Mouse (Mus musculus) hindbrain, embryonic 12.5 days (tissue): ENCODE measurements around the gene Etfb. TPM values are rescaled to one million over a fixed set of nuclear protein-coding genes. Genes with fewer than 3 reads are reported as not detected.

Experiments used
- ATAC-seq: fragments of 200-750 bp; cut with Nextera tagmentation; 2 replicates; pipeline ENCODE4 v1.8.0; 2017; ENCODE audit warnings: moderate TSS enrichment; ENCODE audit not compliant: low FRiP score
- H3K27ac ChIP-seq: fragments of 300-500 bp; sonication (generic); 2 replicates; pipeline ENCODE4 v1.5.1; 2016; ENCODE audit warnings: mild to moderate bottlenecking
- H3K27me3 ChIP-seq: fragments of 300-500 bp; sonication (generic); 2 replicates; pipeline ENCODE4 v1.6.1; 2016; ENCODE audit warnings: mild to moderate bottlenecking
- H3K36me3 ChIP-seq: fragments of 300-500 bp; sonication (generic); 2 replicates; pipeline ENCODE4 v1.6.1; 2016; ENCODE audit warnings: mild to moderate bottlenecking
- H3K4me1 ChIP-seq: fragments of 300-500 bp; sonication (generic); 2 replicates; pipeline ENCODE4 v1.6.1; 2016
- H3K4me2 ChIP-seq: fragments of 300-500 bp; sonication (generic); replicated peaks from 2 replicates; pipeline ENCODE4 v1.6.1; 2016; ENCODE audit warnings: mild to moderate bottlenecking
- H3K4me3 ChIP-seq: fragments of 300-500 bp; sonication (generic); 2 replicates; pipeline ENCODE4 v1.5.1; 2016; ENCODE audit warnings: mild to moderate bottlenecking
- H3K9ac ChIP-seq: fragments of 300-500 bp; sonication (generic); 2 replicates; pipeline ENCODE4 v1.6.1; 2016; ENCODE audit warnings: mild to moderate bottlenecking, moderate library complexity
- H3K9me3 ChIP-seq: fragments of 300-500 bp; sonication (generic); replicated peaks from 2 replicates; pipeline ENCODE4 v1.6.1; 2016; ENCODE audit warnings: mild to moderate bottlenecking
- WGBS: fragments of 180-500 bp; shearing (Covaris S2); methylation state at CpG from one replicate; pipeline ENCODE4 v1.1.7; 2016; 5-methylcytosine and 5-hydroxymethylcytosine counted together
- polyA plus RNA-seq: library from polyadenylated mRNA; unstranded; fragments of >200 nt; fragmentation: Nextera tagmentation; extraction: Ambion mirVana; gene quantifications from 2 replicates; pipeline ENCODE4 v1.2.1, GENCODE M21; 2016

Etfb gene
- polyA plus RNA-seq, 1 experiment from 2014 or later = 170 TPM

DNA sequence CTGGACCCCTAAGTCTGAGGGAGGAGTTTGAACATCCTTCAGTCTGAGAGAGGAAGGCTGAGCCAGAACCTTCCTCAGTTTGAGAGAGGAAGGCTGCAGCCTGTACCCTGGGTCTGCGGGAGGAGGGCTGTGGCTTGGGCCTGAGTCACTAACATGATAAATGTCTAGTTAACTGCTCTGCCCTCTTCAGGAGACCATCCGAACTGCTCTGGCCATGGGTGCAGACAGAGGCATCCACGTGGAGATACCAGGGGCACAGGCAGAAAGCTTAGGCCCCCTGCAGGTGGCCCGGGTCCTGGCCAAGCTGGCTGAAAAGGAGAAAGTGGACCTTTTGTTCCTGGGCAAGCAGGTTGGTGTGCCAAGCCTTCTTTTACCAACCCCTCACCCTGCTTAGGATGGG lies 8.7 kb downstream of the Etfb start:
- ATAC-seq = no peak
- H3K27ac ChIP-seq = no peak overlapping the region
- H3K27me3 ChIP-seq = no peaks in the 10 kb centered on the region
- WGBS = 39% methylated on average over 4 of the region's 4 CpGs
- H3K4me1 ChIP-seq = no peaks in the 10 kb centered on the region
- H3K36me3 ChIP-seq = peaks cover 46% of the 10 kb centered on the region
- no peak overlapping the region for H3K4me3 ChIP-seq
- no peak overlapping the region for H3K9ac ChIP-seq
- H3K4me2 ChIP-seq = no peak overlapping the region
- no peaks in the 10 kb centered on the region for H3K9me3 ChIP-seq

DNA sequence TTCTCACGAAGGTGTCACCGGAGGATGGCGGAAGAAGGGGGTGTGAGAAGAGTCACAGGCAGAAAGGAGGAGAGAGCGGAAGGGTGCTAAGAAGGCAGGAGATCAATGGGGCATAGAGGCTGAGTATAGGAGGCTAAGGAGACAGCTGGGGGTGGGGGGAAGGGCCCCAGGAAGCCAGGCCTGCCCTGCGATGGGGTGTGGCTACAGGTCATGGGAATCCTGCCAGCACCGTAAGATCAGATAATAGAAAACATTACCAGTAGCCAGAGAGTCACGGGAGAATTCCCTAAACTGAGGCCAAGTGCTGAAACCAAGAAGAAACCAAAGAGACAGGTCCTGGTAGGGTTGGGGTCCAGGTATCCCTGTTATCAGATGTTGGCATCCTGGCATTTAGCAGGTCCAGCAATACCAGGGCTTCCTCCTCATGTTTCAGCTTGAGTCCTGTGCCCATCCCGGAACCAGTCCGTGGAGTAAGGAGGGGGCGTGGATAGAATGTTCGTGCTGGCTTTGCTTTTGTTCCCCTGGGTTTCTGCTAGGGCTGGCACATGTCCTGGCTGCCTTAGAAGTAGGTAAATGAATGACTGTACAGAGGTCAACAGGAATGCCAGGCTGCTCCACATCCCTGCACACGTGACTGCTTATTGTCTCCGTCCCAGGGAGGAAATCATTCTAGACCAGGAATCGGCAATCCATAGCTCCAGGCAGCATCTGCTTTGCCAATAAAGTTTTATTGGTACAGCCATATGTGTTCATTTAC lies 9.9 kb downstream of the Etfb start:
- no peak overlapping the region for H3K9ac ChIP-seq
- H3K9me3 ChIP-seq = no peaks in the 10 kb centered on the region
- no peak overlapping the region for H3K27ac ChIP-seq
- no peak overlapping the region for H3K4me2 ChIP-seq
- ATAC-seq = no peak
- 89% methylated on average over 14 of the region's 14 CpGs for WGBS
- no peaks in the 10 kb centered on the region for H3K4me1 ChIP-seq
- H3K27me3 ChIP-seq = no peaks in the 10 kb centered on the region
- peaks cover 49% of the 10 kb centered on the region for H3K36me3 ChIP-seq
- no peak overlapping the region for H3K4me3 ChIP-seq

DNA sequence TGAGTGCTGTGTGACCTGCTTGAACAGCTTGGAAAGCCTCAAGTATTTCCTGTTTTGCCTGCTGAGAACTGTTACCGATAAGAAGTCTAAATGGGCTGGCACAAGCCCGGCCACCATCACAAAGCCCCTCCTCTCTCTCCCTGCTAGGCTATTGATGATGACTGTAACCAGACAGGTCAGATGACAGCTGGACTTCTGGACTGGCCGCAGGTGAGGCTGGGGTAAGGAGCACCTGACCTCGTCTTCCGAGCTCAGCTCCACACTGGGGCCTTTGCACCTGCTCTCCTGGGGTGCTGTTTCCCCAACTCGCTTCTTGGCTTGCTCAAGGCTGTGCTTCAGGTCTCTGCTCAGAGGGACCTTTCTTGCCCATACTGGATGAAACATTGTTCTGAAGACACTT lies 10.5 kb downstream of the Etfb start:
- Histone ChIP-seq H3K4me1 (no peaks in the 10 kb centered on the region), H3K9ac (no peak overlapping the region), H3K36me3 (peaks cover 49% of the 10 kb centered on the region), H3K27ac (no peak overlapping the region), H3K4me3 (no peak overlapping the region), H3K27me3 (no peaks in the 10 kb centered on the region), H3K9me3 (no peaks in the 10 kb centered on the region), H3K4me2 (no peak overlapping the region)
- WGBS = 90% methylated on average over 6 of the region's 6 CpGs
- ATAC-seq = no peak

DNA sequence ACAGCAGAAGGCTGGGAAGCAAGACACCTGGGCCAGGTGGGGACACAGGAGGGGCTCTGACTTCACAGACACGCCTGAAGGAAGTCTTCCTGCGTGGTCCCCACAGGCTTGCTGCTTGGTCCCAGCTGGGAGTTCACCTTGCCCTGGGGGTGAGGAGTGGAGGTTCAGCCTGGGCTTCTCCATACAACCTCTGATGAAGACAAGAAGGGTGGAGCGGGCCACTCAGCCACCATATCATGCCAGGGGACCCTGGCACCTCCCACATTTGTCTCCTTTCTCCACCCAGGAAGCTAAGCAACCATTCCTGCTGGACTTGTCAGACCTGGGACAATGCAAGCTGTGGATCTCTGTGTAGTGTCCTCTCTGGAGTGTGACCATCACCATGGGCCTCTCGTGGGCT lies 19.0 kb downstream of the Etfb start, which contains the start of gene Vsig10l:
TSS of gene Vsig10l (plus strand) at position 301 of the 400 bp plus-strand sequence.
- ATAC-seq = no peak
- Histone ChIP-seq H3K4me2 (no peak within 1 kb of the TSS), H3K4me1 (peaks cover 8% of the 10 kb centered on the region), H3K4me3 (no peak within 1 kb of the TSS), H3K9me3 (no peaks in the 10 kb centered on the region), H3K9ac (no peak within 1 kb of the TSS), H3K36me3 (peaks cover under 1% of the 10 kb centered on the region; the same call in 1 of the 2 replicates), H3K27ac (no peak within 1 kb of the TSS), H3K27me3 (peaks cover 33% of the 10 kb centered on the region)
- 62% methylated on average over 4 of the region's 4 CpGs for whole genome bisulfite sequencing

DNA sequence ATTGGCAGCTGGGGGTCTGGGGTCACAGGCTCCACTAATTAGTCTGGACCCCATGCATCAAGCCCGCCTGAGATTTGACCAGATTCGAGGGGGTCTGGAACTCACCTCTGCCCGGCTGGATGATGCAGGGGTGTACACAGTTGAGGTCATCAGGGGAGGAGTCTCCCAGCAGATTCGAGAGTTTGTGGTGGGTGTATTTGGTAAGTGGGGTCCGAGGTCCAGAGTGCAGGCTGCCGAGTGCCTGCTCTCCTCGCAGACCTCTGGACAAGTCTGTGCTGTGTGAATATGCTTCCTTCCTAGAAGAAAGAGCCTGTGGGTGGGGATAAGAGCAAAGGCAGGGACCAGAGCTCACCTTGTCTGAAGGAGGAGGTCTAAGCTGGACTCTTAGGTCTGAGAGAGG lies 20.1 kb downstream of the Etfb start:
- Histone ChIP-seq H3K9me3 (no peaks in the 10 kb centered on the region), H3K9ac (no peak overlapping the region), H3K4me3 (no peak overlapping the region), H3K27ac (no peak overlapping the region), H3K4me2 (no peak overlapping the region), H3K27me3 (peaks cover 33% of the 10 kb centered on the region), H3K36me3 (no peaks in the 10 kb centered on the region), H3K4me1 (peaks cover 8% of the 10 kb centered on the region)
- no peak for ATAC-seq
- 84% methylated on average over 7 of the region's 7 CpGs for WGBS

DNA sequence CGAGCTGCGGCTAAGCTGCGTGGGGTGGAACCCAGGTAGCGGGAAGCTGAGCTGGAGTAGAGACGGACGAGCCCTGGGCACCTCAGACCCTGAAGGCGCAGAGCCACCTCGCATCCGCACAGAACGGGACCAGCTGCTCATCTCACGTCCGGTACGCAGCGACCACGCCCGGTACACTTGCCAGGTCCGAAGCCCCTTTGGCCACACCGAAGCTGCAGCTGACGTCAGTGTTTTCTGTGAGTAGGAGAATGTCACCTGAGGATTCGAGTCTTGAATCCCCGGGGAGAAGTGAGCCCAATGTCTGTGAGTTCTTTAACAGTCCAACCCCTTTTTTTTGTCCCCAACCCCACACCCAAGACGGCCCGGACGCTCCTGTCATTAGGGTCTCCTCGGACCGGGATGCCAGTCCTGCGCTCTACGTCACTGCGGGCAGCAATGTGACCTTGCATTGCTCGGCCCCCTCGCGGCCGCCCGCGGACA lies 21.0 kb downstream of the Etfb start:
- Histone ChIP-seq H3K27me3 (peaks cover 33% of the 10 kb centered on the region), H3K4me3 (peak overlapping the region; percentile 44), H3K4me1 (peaks cover 8% of the 10 kb centered on the region), H3K36me3 (no peaks in the 10 kb centered on the region), H3K27ac (no peak overlapping the region), H3K9ac (0 out of 2 replicates have a peak overlapping the region, but pooled peaks have one; percentile 44), H3K4me2 (peak overlapping the region; percentile 86), H3K9me3 (no peaks in the 10 kb centered on the region)
- ATAC-seq = peak; percentile 75
- 9% methylated on average over 35 of the region's 35 CpGs for WGBS

DNA sequence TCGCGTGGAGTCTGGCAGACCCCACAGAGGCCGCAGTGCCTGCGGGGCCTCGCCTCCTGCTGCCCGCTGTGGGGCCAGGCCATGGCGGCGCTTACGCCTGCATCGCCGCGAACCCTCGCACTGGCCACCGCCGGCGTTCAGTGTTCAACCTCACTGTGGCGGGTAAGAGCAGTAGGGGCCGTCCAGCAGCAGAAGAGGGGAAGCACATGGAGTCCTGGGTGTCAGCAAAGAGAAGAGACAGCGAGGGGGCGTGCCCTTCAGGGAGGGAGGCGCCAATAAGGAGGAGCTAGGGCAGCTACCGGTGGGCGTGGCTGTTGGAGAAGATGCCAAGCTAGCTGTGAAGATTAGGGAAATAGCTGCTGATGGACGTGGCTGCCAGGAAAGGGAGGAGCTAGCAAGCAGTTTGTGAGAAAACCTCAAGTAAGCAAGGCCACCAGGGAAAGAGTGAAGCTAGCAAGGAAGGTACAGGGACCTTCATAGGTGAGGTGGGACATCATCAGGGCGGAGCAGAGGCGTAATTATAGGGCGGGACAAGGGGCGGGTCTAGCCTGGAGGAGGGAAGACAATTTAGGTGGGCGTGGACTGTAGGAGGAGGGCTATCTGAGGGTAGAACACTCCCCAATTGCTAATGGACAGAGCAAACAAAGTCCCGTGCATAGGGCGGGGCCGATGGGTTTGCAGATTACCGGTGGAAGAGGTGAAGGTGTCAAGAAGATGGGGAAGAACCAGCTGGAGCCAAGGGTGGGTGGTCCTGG lies 21.6 kb downstream of the Etfb start:
- H3K4me3 ChIP-seq = peak overlapping the region; percentile 44
- ATAC-seq = peak; percentile 83
- H3K36me3 ChIP-seq = no peaks in the 10 kb centered on the region
- H3K27ac ChIP-seq = no peak overlapping the region
- H3K4me1 ChIP-seq = peaks cover 8% of the 10 kb centered on the region
- H3K4me2 ChIP-seq = peak overlapping the region; percentile 86
- under 1% methylated on average over 33 of the region's 33 CpGs for WGBS
- peak overlapping the region; percentile 44 for H3K9ac ChIP-seq
- H3K27me3 ChIP-seq = peaks cover 33% of the 10 kb centered on the region
- H3K9me3 ChIP-seq = no peaks in the 10 kb centered on the region

DNA sequence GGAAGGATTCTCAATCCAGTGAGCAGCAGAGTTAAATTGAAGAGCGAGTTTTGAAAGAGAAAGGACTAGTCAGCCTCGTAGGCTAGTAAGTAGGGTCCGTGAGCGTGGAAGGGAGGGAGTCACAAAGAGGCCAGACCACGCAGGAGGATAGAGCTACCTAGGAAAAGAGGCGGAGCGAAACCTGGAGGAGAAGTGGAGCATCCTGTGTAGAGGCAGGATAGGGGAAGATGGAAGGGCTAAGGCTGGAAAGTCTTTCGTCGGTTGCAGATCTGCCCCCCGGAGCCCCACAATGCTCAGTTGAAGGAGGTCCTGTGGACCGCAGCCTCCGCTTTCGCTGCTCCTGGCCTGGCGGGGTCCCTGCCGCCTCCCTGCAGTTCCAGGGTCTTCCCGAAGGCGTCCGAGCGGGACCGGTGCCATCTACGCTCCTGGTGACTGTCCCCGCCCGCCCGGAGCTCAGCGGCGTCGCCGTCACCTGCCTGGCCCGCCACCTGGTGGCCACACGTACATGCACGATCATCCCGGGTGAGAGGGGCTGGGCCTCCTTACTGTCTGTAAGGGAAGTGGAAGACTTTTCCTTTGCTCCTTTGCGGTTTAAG lies 22.3 kb downstream of the Etfb start:
- H3K36me3 ChIP-seq = no peaks in the 10 kb centered on the region
- H3K9me3 ChIP-seq = no peaks in the 10 kb centered on the region
- H3K9ac ChIP-seq = peak overlapping the region; percentile 44
- ATAC-seq = peak; percentile 65
- H3K27ac ChIP-seq = no peak overlapping the region
- H3K4me2 ChIP-seq = peak overlapping the region; percentile 86
- H3K27me3 ChIP-seq = peaks cover 33% of the 10 kb centered on the region
- peak overlapping the region; percentile 44 for H3K4me3 ChIP-seq
- 1% methylated on average over 33 of the region's 33 CpGs for WGBS
- H3K4me1 ChIP-seq = peaks cover 8% of the 10 kb centered on the region

DNA sequence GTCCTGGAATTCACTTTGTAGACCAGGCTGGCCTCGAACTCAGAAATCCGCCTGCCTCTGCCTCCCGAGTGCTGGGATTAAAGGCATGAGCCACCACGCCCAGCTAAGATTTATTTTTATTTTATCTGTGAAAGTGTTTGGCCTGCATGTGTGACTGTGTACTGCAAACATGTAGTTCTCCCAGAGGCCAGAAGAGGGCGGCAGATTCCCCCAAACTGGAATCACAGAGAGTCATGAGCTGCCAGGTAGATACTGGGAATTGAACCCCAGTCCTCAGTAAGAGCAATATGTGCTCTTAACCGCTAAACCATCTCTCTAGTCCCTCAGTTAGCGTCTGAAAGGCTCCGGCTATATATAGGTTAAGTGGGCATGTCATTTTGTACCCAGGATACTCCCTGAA lies 26.5 kb downstream of the Etfb start:
- WGBS = 37% methylated on average over 8 of the region's 8 CpGs
- Histone ChIP-seq H3K4me1 (peaks cover 4% of the 10 kb centered on the region; the same call in 1 of the 2 replicates), H3K4me3 (no peak overlapping the region), H3K27ac (no peak overlapping the region), H3K9me3 (no peaks in the 10 kb centered on the region), H3K4me2 (no peak overlapping the region), H3K9ac (no peak overlapping the region), H3K27me3 (peaks cover 21% of the 10 kb centered on the region), H3K36me3 (peaks cover 10% of the 10 kb centered on the region; the same call in 1 of the 2 replicates)
- no peak for ATAC-seq

DNA sequence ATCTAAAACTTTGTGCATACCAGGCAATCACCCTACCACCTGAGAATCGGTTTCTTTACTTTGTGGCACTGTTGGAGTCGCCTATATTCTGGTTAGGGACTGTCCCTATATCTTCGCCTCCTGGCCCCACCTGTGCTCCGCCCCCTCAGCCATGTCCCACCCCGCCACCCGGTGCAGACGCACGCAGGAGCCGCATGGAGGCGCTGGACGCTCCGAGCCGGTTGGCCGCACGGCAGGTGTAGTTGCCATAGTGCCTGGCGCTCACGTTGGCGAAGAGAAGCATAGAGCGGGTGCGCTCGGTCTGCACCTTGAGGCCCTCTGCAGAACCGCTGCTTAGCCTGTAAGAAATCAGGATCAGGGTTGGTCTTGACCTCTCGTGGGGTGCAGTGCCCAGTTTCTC lies 31.8 kb downstream of the Etfb start:
- Histone ChIP-seq H3K9me3 (no peaks in the 10 kb centered on the region), H3K4me1 (peaks cover 9% of the 10 kb centered on the region), H3K36me3 (peaks cover 24% of the 10 kb centered on the region), H3K4me3 (no peak overlapping the region), H3K27me3 (peaks cover 53% of the 10 kb centered on the region), H3K9ac (no peak overlapping the region), H3K27ac (no peak overlapping the region), H3K4me2 (no peak overlapping the region)
- WGBS = 11% methylated on average over 23 of the region's 23 CpGs
- ATAC-seq = no peak

DNA sequence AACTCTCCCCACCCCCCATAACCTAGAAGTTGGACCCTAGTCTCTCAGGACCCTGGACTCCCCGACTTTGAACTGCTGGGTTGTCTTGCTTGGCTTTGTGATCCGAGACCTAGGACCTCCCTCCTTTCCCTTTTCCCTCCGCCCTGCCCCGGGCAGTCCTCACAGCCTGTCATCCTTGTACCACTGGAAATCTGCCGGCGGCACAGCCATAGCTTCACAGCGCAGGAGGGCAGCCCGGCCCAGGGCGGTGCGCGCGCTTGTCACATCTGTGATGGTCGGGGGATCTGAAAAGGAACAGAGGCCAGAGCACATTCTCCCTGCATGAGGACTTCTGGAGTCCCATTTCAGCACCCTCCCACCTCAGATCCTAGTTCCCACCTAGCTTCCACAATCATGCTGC lies 32.5 kb downstream of the Etfb start:
- no peak for ATAC-seq
- no peak overlapping the region for H3K9ac ChIP-seq
- H3K4me1 ChIP-seq = peaks cover 11% of the 10 kb centered on the region
- H3K27ac ChIP-seq = no peak overlapping the region
- peaks cover 24% of the 10 kb centered on the region for H3K36me3 ChIP-seq
- H3K4me3 ChIP-seq = no peak overlapping the region
- H3K4me2 ChIP-seq = peak overlapping the region; percentile 21
- H3K9me3 ChIP-seq = no peaks in the 10 kb centered on the region
- 7% methylated on average over 13 of the region's 13 CpGs for WGBS
- H3K27me3 ChIP-seq = peaks cover 53% of the 10 kb centered on the region

DNA sequence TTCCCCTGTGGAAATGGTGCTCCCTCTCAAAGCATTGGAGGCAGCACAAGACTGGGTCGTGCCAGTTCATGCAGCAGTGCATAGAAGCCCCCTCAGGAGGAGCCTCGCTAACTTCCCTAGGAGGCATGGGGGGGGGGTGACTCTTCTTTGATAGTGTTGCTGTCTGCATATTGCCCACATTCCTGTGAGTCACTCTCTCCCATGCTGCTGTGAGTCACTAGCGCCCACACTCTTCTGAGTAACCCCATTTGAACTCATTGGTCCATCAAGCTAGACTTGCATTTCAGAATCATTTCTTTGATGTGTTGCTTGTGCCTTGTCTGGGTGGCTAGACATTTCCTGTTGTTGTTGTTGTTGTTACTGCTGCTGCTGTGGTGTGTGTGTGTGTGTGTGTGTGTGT lies 37.3 kb downstream of the Etfb start:
- WGBS = 73% methylated on average over 3 of the region's 3 CpGs
- Histone ChIP-seq H3K4me2 (no peak overlapping the region), H3K27me3 (peaks cover 31% of the 10 kb centered on the region), H3K9me3 (no peaks in the 10 kb centered on the region), H3K36me3 (peaks cover 9% of the 10 kb centered on the region; the same call in 1 of the 2 replicates), H3K27ac (no peak overlapping the region), H3K4me1 (peaks cover 20% of the 10 kb centered on the region), H3K9ac (no peak overlapping the region), H3K4me3 (no peak overlapping the region)
- ATAC-seq = no peak
